Mouse (Mus musculus): ENCODE data around the gene Nol4l.
A peak's percentile ranks its signal among the peaks of the same experiment; 100 is the strongest.
"Not testable (repeated sequence)": the region's sequence is repeated elsewhere in the genome, so short reads cannot be mapped to it uniquely, and the experiment has no call there.

The Nol4l gene

DNA sequence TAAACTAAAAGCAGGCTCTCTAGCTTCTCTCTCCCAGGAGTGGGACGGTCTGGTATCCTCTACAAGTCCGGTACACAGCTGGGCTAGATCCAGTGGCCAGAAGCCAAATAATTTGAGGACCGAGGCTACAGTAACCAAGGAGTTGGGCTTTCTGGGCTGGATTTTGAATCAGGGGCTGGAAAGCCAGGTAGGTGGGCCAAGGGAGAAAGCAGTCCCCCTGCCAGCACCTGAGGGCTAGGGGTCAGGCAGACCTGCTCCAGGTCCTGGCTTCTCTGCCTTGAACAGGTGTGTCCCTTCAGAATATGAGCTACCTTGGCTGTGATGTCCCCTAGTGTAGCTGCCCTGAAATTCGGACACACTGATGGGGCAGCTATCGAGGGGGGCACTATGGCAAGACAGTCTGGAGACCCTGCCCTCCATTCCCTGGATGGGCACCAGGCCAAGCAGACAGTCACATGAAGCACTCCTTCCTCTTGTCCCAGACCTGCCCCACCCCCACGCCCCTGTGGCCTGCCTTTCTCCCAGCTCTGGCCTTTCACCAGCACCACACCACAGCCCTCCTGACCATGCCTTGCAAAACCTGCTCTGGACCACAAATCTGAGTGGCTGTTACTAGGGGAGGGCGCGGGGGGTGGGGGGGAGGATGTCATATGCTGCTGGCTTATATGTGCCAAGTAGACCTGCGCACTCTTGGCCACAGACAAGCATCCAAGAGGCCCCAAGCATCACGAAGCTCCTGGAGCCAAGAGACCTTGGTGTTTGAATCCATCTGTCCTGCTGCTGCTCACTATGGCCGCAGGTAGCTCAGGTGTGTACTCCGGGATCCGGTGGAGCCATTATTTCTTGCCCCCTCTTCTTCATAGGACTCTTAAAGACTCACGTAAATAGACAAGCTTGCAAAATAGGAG lies 17.1 kb downstream of the Nol4l start:
- no peak for DNase-seq (ENCODE audit: low read depth, low spot score)

DNA sequence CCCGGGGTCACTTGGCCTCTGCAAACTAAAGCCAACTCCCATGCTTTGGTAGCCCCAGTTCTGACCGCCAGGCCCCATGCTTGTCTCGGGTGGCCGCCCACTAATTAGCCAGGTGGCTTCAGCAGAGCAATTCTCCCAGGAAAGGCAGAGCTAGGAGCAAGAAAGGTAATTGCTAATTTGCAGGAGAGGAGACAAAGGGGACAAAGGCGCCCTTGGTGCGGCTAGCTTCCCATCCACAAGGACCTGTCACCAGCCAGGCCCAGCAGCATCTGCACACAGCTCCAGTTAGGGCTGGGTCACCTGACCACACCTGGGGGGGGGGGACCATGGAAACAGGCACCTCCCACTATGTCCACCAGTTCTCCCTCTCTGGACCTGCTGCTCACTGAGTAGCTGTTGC lies 18.2 kb downstream of the Nol4l start:
- DNase-seq (ENCODE audit: low read depth, low spot score): no peak

DNA sequence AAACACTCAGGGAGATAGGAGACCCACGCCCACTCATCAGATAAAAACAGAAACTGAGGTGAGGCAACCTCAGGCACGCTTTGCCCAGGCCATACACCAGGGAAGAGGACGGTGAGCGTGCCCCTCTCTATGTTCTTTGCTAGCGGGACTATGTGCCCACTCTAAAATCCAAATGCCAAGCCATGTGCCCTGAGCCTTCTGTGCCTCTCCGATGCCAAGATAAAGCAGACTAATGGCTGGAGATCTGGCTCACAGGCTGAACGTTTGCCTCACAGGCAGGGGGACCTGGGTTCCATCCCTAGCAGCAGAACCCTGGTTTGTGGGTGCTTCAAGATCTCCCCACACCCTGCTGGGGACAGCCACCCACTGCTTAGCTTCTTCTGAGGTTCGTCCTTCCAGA lies 19.6 kb downstream of the Nol4l start:
- no peak for DNase-seq (ENCODE audit: low read depth, low spot score)

DNA sequence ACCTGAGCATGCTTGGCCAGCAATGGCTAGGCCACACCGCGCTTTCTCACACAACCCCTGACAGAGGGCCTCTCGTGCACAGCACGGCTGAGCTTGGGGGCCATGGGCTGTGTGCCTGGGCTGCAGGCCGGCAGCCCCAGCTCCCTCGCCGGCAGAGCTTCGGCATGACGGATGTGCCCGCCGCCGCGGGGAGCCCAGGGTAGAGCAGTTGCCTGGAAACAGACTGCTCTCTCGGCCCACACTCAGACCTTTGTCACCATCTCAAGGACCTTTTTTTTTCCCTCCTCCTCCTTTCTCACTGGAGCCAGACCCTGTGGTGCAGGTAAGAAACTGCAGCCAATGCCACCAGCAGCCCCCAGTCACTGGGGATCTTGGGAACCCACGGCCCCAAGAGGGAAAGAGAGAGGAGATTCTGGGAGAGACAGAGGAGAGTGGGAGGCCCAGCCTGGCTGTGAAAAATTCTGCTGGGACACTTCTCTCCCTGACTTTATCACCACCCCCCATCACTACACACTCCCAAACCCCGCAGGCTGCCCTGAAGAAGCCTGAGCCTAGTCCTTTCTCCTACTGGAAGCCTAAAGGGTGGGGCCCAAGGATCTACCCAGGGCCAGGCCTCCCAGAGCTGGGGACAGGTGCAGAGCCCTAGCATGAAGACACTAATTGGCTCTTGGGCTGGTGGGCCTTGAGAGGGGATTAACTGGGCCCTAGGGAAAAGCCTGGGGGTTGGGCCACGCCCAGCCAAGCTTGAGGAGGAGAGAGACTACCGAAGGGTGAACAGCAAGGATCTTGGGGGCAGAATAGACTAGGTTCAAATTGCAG lies 20.4 kb downstream of the Nol4l start:
- no peak for DNase-seq (ENCODE audit: low read depth, low spot score)

DNA sequence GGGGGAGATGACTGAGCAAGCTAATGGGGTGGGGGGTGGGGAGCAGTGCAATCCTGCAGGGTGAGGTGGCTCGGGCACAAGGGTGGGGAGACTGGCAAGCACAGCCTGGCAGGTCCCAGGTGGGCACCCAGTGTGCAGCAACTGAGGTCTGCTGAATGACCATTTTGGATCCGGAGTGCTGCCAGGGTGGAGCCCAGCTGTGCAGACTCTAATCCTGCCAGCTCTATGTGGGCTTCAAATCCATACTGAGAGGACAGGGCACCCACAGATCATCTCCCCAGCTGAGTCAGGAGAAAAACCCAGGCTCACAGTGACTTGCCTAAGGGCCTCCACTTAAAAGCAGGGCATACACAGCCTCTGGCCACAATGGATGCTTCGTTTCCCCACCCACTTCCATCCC lies 21.4 kb downstream of the Nol4l start:
- no peak for DNase-seq (ENCODE audit: low read depth, low spot score)

DNA sequence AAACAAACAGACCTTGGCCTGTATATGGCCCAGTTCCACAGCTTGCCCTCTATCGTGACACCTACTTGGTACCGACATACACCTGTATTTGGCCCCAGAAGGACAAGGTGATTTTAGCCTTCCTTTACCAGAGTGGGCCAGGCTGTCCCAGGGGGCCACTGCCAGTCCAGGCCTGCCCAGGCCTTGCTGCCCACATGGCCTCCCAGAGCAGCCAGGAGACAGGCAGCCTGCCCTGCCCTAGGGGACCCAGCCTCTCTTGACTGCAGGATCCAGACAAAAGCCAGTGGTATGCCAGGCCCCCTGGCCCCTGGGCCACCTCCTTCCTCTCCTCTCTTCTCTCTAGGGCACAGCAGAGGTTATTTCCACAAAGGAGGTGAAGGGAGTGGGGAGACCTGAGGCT lies 21.8 kb downstream of the Nol4l start:
- no peak for DNase-seq (ENCODE audit: low read depth, low spot score)

DNA sequence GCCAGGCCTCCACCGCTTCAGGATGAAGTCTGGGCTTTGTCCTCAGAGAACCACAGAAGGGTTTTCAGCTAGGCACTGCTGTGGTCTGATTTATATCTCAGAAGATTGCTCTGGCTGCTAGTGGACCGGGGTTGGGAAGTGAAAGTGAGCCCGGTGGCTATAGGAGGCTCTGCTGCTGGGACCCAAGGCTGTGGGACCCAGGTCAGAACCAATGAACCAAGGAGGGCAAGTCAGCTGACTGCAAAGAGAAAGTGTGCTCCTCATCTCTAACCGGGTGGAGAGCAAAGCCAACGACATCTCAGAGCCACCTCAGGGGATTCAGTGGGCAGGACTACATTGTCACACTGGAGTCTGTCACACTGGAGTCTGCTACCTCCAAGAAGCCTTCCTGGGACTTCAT lies 23.4 kb downstream of the Nol4l start:
- DNase-seq (ENCODE audit: low read depth, low spot score): no peak

DNA sequence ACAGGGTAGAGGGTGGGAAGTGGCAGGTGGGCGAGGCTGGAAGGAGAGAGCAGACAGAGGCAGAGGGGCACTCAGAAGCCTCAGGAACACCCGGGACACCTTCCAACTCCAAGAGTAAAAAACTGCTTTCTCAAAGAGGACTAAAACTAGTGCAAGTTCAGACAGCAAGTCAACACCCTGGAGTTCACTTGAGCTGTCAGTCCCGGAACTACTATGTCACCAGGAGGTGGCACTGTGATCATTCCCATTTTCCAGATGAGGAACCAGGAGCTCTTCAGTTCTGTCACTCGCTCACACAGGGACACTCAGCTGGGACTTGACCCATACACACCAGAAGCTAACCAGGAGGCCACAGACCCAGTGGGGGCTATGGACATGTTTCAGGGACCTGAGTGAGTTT lies 30.6 kb downstream of the Nol4l start:
- DNase-seq (ENCODE audit: low read depth, low spot score): no peak

DNA sequence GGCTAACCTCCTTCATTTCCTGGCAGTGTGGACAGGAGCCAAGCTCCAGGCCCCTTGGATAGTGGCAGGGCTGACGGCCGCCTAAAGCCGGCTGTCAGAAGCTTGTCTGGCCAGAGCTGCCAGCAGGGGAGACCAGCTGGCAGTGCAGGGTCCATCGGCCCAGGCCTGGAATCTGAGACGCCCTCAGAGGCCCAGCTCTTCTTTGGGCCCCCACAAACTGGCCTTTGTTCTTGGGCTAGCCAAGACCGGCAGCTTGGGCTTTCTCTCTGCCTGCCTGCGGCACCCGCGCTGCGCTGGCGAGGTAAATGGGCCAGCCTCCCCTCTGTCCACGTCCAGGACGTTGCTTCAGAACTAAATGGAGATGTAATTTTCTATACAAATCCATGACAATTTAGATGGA lies 32.9 kb downstream of the Nol4l start:
- no peak for DNase-seq (ENCODE audit: low read depth, low spot score)

DNA sequence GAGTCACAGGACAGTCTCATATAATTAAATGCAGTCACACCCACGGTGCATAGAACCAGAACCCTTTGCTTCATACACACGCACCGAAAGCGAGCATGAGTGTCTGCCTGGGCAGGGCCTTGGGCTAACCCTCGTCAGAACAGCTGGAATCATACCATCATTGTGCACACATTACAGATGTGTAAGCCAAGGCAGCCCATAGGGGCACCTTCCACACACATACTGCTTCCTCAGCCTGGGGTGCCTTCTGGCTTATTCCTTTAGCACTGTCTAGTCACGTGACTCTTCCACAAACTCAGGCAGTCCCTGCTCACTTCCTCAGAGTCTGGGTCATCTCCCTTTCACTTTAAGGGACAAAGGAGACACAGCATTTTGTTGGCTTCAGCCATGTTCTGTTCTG lies 33.5 kb downstream of the Nol4l start:
- DNase-seq (ENCODE audit: low read depth, low spot score): no peak

DNA sequence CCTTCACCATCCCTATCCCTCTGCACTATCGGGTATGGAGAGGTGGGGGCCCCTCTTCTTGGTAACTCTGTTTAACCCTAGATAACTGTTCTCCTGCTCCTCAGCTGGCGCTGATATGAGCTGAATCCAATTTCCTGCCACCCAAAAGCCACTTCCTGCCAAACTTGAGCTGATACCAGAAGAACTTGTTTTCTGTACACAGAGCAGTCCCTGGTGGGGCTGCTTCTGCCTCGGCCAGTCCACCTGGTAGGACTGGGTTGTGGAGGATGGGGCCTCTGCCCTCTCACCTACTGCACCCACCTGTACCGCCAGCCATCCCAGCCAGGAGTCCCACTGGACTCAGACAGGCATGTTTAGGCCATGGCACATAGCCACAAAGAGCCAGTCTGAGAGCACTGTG lies 34.0 kb downstream of the Nol4l start:
- no peak for DNase-seq (ENCODE audit: low read depth, low spot score)

DNA sequence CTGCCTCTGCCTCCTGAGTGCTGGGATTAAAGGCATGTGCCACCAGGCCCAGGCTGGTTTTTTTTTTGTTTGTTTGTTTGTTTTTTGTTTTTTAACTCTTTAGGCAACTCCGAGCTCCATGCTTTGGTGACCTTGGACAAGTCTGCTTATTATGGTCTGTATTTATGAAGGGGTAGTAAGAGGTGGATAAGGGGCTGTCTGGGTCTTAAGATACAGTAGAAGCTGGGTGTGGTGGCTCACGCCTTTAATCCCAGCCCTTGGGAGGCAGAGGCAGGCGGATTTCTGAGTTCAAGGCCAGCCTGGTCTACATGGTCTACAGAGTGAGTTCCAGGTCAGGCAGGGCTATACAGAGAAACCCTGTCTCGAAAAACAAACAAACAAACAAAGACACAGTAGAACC lies 34.4 kb downstream of the Nol4l start:
- DNase-seq (ENCODE audit: low read depth, low spot score): not testable (repeated sequence)

DNA sequence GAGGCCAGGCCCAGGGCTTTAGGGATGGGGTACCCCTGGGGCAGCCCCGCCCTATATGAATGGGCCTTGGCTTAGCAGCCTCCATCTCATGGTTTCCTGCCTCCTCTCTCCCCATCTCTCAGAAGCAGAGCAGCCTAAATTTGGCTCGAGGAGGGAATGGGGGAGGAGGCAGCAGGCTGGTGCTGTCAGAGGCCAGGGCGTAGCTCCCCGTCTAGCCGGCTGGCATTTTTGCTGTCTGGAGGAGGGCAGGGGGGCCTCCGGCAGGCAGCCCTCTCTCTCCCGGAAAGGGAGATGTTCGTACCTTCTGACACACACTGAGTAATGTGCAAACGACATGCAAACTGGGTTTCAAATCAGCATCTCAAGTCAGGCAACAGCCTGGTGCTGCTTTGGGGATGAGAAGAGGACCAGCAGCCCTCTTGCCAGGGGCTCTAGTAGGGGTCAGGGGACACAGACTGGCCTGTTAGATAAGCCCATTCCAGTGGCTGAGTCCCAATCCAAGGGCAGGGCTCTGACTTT lies 35.4 kb downstream of the Nol4l start:
- DNase-seq (ENCODE audit: low read depth, low spot score): no peak

DNA sequence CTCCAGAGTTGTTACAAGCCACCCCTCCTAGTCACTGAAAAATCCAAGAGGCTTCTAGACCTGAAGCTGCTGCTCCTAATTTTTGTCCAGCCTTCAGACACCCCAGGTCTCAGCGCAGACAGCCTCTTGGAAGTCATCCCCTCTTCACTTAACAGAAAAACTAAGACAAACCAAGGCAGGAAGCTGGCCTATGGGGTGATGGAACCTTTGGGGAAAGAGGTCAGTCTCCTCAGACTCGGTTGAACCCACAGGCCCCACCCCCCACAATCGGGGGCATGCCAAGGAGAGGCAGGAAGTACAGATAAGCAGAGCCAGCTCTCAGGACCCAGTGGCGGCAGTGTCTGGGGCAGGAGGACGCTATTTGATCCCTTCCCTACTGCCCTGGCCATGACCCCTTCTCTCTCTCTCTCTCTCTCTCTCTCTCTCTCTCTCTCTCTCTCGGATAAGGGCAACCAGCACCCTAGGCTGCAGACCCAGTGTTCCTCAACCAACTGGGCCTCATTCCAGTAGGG lies 35.9 kb downstream of the Nol4l start:
- DNase-seq (ENCODE audit: low read depth, low spot score): no peak

DNA sequence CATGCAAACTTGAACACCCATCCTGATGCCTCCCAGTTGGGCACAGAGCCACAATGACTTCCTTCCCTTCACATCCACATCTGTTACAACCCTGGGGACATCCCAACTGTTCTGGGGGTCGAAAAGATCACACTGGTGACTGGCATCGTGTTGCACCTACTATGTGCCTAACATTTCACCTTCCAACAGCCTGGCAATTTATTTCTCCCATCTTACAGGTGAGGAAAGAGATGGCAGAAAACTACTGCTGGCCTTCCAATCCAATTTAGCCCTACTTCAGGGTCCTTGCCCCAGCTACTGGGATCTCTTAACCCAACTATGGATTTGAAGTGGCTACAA lies 36.4 kb downstream of the Nol4l start:
- peak; percentile 17 for DNase-seq (ENCODE audit: low read depth, low spot score)

DNA sequence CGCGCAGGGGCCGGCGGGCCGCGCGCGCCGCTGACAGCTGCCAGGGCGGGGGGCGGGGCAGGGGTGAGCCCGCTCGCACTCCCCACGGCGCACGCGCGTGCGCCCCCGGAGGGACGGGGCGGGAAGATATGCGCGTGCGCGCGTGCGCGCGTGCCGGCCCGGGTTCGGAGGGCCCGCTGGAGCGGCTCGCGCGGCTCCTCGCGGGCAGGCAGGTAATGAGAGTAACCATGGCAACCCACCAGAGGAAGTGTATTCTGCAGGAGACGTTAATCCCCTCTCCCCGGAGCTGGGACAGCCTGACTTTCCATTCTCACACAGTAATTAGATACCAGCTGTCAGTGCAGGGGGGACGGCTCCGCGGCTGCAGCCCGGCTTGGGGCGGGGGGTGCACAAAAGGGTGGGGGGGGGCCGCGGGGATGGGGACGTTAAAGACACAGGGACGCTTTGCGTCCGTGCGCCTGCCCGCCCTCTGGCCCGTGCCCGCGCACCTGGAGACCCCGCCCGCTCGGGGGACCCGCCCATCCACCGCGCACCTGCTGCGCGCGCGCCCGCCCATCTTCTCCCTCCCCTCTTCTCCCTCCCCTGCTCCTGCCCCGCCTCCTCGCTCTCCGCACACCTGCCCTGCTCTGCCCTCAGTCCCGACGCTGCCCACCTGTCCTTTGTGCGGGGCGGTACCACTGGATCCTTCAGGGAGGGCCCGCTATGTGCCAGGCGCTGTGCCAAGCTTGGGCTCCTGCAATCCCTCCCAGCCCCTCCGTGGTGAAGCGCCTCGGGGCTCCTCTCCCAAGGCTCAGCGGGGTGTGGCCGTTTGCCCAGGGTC lies 37.0 kb downstream of the Nol4l start, which contains the start of gene 4930404H24Rik:
Gene 4930404H24Rik (plus strand): TSS at position 218 of the 820 bp plus-strand sequence.
- peak; percentile 55 for DNase-seq (ENCODE audit: low read depth, low spot score)

DNA sequence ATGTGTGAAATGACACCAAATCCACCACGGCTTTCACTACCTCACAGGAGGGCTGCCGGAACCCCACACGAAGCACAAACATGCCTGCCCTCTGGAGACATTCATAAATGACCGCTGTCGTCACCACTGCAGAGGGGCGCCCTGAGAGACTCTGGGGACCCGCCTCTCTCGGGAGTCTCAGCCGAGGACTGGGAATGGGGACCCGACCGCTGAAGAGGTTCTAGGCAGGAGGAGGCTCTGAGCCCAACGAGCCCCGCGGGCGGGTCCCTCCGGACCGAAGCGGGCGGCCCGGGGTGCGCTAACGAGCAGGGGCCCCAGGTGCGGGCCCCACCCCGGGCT lies 37.6 kb downstream of the Nol4l start:
- DNase-seq (ENCODE audit: low read depth, low spot score): no peak

DNA sequence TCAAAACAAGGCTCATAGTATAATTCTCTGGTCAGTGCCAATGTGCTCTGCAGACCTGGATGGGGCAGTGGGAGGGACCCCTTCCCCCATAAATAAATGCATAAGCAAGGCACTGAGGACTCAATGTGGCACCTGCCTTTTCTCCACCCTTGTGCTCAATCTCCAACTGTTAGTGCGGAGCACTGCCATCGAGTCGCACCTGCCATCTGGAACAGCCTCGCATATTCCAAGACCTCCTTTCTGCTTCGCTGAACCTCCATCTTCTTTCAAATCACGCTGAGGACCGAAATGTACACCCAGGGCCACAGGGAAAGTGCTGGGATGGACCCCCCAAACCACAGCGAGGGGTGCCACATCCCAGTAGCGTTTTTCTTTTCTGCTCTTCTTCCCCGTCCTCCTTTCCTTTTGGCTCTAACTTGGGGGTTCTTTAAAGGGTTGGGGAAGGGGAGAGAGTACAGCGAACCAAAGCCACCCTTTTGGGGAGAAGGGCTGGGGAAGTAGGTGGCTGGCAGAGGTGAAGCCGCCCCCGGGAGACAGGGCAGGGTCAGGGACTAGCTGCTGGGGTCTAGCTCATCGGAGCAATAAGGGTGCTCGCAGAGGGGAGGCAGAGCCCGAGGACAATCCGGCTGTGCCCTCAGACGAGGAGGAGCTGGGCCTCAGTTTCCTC lies 38.1 kb downstream of the Nol4l start:
- no peak for DNase-seq (ENCODE audit: low read depth, low spot score)

DNA sequence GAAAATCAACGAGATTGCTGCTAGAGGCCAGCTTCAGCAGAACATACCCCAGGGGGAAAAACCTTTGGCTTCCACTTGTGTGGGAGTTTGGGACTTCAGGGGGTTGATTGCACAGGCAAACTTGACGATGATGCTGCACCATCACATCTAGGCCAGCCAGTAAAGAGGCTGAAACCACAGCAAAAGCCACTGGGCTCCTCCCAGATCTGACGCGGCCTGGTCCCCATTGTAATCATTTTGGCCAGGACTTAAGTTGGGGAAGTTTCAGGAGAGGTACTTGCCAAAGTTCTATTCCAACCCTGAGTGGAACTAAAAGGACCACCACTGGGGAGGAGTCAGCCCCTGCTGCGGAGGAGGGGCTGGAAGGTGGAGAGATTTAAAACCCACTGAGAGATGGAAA lies 38.8 kb downstream of the Nol4l start:
- no peak for DNase-seq (ENCODE audit: low read depth, low spot score)

DNA sequence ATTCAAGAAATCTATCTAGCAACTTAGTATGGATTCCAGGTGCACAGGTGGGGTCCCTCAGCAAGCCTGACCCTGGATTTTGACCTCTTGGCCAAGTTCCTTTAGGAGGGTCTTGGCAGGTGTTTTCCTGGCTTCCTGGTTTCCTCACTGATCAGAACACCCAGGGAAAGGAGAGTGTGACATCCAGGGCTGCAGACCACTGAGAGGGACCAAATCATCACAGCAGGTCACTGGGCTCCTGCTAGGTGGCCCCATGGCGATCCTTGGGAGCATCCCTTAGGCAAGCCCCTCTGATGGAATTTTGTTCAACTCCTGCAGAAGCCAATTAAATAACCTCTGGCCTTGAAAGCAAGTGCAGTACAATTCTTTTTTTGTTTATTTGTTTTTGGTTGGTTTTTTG lies 39.7 kb downstream of the Nol4l start:
- DNase-seq (ENCODE audit: low read depth, low spot score): no peak

DNA sequence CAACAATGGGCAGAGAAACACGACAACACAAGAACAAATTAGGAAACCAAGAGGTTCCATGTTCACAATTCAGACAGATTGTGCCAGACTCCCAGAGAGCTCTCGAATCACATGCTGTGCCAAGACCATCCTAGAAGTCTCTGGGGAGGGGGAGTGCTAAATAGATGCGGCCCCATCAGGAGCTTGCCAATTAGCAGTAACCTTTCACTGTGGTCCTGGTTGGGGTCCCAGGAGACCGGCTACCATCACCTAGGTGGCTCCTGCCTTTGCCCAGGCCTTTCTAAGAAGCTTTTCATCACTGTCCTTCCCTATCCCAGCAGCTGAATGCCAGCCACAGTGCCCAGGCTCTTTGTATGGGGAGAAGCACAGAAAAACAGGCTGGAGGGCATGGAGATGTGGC lies 45.7 kb downstream of the Nol4l start:
- no peak for DNase-seq (ENCODE audit: low read depth, low spot score)
